Mouse (Mus musculus) kidney, adult 8-10 months (tissue): Measurements from ENCODE around the gene Ptprk.

Experiments
- DNase-seq, 2 experiments: peaks; one replicate each; pipeline ENCODE4 v3.0.0; 2022

Gene Ptprk

GRCm38 (mm10) chr10:28450642-28451041, 376.0 kb downstream of the Ptprk start:
- DNase-seq = no peak

DNA sequence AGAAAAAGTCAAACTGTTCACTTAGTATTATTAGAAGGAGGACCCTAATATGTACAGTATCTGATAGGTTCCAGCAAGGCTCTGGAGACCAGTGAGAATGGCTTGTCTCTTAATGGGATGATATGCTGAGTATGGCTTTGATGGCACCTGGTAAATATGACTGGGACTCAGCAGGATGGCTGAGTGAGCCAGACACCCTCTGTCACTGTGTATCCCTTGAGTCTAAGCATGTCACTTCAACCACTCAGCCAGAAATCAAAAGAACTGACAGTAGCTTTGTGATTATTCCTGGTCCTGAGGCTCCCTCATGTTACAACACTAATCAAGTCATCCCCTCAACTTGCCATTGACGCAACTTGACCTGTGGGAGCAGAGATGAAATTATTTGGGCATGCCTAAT, 383.4 kb downstream of the Ptprk start:
- DNase-seq = no peak

DNA sequence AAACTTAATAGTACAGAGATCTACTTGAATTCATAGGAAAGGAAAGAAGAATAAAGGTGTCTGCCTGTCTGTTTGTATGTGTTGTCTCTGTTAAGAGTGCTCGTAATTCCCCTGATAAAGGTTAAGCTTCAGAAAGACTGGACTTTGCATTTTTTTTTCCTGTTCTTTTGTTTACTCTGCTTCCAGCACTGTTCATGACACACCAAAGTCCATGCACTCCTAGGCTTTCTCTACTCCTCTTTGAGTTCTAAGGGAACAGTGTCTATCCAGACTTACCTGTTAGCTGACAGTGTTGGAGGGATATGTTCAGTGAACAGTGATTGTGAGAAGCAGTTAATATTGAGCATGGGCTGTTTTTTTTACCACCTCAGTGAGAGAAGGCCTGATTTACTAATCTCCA, 385.3 kb downstream of the Ptprk start:
- DNase-seq = peak in 1 of 2 experiments; percentile 14

- DNase-seq = no peak
Observed at GRCm38 (mm10) chr10:28463706-28464105, 389.1 kb downstream of the Ptprk start.

GRCm38 (mm10) chr10:28464766-28465548, 390.3 kb downstream of the Ptprk start:
- DNase-seq = no peak

GRCm38 (mm10) chr10:28485574-28485973, 411.0 kb downstream of the Ptprk start:
- peak; percentile 35 to 63 for DNase-seq

- no peak for DNase-seq
Observed at GRCm38 (mm10) chr10:28491006-28491405, 416.4 kb downstream of the Ptprk start.

DNA sequence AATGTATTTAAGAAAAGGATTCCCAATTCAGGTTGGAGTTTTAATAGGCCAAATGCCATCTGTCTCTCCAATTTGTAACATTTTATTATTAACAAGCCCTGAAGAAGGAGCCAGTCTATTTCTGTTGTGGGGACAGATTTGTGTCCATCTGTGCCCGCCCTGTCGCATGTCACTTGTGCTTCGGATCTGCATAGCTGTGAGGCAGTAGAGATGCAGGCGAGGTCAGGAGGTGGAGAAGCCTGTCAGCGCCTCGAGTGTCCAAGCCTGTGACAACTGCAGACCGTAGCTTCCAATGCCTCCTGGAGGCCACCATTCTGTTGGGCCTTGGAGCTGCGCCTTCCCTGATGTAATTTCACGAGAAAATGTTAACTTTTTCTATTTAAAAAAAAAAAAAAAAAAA, 417.6 kb downstream of the Ptprk start:
- no peak for DNase-seq

DNA sequence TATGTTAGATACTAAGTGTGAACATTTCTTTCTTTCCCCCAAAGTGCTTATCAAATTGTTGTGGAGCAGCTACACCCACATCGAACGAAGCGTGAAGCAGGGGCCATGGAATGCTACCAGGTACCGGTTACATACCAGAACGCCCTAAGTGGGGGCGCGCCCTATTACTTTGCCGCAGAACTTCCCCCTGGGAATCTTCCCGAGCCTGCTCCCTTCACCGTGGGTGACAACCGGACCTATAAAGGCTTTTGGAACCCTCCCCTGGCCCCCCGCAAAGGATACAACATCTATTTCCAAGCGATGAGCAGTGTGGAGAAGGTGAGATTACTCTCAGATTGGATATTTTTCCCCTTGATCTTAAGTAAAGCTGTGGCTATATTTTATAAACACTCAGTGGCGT, 418.2 kb downstream of the Ptprk start:
- no peak for DNase-seq

DNA sequence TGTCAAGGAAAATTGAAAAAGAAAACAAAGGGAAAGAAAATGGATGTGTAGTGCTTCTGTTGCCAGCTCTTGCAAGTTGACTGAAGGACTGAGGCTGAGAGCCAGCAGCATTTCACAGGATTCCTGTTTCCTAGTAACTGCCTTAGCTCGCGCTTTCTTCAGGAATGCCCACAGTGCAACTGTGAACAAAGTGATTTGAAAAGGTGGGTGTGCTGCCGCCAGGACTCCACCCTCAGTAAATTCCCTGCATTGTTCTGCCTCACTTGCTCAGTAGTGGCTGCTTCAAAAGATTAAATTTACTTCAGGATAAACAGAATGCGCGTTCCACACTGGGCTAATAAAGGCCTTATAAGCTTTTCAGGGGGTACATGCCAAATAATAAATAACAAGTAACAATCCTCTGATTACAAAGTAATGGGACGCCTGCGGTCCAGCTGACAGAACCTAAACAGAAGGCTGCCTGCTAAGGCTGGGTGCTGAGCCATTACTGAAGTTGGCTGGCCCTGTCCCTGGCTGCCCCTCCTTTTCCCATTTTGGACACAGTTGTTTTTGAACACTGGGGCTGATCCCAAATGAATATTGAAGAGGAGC, 418.7 kb downstream of the Ptprk start:
- DNase-seq = no peak

GRCm38 (mm10) chr10:28497791-28498190, 423.2 kb downstream of the Ptprk start:
- no peak for DNase-seq

DNA sequence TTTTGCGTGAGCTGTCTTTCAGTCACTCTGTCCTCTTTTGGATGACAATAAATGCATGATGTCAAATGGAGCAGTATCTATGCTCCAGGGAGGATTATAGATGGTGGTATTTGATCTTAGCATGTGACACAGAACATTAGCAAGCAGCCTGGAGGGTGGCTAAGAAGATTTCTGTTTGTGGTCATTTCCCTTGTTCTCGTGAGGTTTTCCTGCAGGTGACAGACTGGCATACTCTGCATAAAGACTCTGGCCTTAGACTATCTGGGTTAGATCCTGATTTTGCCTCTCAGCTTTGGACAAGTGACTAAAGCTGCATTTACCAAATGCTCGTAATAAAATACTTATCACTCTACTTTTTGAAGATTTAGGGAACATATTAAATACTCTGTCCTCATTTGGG, 423.9 kb downstream of the Ptprk start:
- no peak for DNase-seq

DNA sequence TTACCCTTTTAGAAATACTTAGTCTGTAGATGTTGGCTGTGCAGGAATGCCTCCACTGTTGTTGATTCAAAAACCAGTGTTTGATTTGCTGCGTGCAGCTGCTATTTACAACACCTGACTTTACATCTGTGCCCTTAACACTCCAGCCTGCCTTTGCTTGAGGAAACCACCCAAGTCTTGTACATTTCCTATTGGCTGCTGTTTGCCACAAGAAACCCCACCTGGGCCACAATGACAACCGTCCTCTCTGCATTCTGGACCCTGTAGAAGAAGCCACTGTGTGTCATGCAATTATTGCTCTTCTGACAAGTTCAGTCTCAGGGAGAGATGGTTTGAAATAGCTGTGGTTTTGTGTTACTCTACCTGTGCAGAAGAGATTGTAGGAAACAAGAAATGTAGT, 439.0 kb downstream of the Ptprk start:
- no peak for DNase-seq

GRCm38 (mm10) chr10:28516147-28516546, 441.5 kb downstream of the Ptprk start:
- DNase-seq = no peak

DNA sequence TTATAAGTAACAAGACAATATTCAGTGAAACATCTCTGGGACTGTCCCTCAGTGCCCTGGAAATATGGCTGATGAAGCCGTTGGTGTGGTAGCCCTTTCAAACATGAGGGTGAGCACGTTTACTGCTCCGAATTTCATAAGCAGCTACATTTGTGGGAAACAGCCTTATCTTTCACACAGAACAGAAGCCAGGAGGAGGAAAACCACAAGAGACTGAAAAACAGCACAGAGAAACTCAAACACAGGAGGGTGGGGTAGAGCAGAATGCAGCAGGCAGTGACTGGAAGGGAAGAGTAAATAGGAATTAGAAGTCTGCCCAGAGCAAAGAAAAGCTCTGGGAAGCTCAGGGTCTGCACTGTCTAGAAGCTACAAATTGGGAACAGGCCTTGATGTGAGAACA, 443.7 kb downstream of the Ptprk start:
- DNase-seq = no peak

DNA sequence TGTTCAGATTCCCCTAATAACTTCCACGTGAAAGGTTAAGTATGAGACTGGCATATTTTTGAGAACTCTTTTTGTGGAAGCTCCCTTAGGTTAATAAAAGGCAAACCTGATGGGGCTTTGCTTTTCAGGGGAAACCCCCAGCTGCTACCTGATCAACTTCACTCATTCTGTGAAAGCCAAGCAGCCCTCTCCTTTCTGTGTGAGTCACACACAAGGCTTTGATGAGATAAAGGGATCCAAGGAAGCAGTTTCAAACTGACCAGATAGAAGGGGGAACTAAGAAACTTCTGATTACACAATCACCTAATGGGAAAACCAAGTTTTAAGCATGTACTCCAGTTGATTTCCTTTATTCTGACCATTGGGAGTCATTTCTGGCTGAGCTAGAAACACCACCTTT, 445.2 kb downstream of the Ptprk start:
- DNase-seq = no peak

DNA sequence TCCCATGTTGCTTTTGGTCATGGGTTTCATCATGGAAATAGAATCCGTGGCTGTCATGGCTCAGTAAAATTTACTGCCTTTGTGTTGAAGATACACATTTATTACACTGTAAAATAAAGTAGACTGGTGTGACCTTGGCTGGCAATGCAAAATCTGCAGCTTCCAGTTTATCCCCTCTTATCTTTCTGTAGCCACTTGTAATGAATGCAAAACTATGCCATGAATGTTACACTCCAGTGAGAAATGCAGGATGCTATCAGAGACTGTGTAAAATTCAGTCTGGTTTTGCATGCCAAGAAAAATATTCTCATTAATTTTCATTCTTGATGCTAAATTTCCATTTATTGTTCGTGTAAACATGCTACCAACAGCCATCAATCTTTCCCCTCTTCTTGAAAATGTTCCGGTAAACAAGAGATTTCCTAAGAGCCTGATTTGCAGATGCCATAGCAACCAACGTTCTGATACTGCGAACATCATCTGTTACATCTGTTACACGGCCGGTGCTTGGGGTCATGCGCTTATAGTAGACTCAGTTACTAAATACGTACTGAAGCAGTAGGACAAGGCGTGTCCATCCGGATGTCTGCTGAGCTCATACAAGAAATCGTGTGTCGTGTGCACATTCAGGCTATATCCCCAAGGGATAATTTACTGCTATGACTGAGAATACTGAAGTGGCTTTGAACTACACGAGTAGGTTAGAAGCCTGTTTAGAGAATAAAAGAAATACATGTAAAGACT, 449.5 kb downstream of the Ptprk start:
- peak in 1 of 2 experiments; percentile 1 for DNase-seq

DNA sequence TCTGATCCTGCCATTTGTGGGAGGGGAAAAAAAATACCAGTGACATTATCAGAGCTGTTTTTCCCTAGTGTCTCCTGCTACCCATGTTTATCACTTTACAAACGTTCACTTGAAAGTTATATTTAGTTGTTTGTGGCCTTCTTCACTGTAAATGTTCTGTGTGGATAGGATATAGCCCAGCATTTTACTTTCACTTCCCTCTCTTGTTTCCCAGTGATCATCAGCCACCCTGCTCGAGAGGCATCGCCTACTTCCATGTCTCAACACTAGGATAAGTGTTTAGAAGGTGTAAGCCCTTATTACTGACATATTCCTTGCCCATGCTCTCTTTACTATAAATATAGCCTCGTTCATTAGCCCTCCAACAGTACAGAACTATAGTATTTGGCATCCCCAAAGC, 466.0 kb downstream of the Ptprk start:
- no peak for DNase-seq

- no peak for DNase-seq
Observed at GRCm38 (mm10) chr10:28542754-28543153, 468.1 kb downstream of the Ptprk start.

DNA sequence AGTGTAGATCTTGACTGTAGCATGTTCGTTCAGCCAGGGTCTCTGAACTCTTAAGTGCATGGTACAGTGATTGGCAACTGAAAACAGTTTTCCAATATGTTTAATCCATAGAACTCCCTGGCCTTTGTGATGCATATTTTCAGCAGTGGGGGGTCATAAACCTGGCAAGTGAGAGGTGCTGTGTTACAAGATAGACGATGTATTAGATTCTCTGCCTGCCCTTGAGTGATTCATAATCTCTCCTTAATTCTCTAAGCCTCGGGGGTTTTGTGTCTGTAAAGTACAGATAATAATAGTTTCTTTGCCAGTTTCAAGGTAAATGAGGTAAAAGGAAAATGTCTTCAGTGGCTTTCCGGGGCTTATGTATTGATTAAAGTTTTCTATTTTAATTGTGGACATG, 475.9 kb downstream of the Ptprk start:
- no peak for DNase-seq

- no peak for DNase-seq
Observed at GRCm38 (mm10) chr10:28552068-28552467, 477.4 kb downstream of the Ptprk start.

DNA sequence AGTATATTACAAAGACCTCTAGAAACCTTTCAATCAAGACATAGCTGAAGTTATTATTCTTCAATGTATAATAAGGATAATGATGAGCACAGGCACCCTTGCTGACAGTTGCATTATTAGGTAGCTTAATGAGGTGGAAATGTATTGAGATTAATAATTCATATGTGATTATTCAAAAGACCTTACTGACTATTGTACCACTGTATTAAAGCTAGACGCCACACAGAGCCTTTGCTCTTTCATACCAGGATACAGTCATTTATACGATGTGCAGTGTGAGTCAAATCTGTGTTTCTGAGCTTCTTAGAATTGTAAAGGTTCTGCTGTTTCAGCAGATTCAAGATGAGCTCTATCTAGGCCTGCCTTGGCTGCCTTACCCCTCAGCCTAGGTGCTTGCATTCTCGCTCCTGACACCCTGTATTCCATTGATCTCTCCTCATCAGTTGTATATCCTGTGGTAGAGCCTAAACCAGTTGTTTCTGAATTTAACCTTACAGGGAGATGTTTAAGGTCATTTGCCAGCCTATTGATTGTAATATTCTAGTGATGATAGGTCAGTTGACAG, 489.6 kb downstream of the Ptprk start:
- no peak for DNase-seq

DNA sequence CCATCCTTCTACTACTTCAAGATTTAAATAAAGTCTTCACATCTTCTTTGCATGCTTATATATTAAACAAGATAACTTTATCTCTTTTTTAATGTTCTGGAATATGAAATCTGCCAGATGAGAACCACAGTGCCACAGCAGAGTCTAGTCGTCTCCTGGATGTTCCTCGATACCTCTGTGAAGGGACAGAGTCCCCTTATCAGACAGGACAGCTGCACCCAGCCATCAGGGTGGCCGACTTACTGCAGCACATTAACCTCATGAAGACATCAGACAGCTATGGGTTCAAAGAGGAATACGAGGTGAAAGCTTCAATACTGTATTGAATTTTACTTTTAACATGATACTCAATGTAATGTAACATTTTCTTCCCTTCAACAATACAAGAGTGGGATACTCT, 491.8 kb downstream of the Ptprk start:
- DNase-seq = no peak

GRCm38 (mm10) chr10:28566828-28567227, 492.2 kb downstream of the Ptprk start:
- no peak for DNase-seq
